Mouse (Mus musculus) T-cell, adult 2 months (primary cell): ENCODE results near the gene Tbl1x.

ENCODE experiments used
- DNase-seq: peaks from one replicate; pipeline ENCODE4 v3.0.0; 2022; ENCODE audit warnings: low spot score

Tbl1x gene

DNA sequence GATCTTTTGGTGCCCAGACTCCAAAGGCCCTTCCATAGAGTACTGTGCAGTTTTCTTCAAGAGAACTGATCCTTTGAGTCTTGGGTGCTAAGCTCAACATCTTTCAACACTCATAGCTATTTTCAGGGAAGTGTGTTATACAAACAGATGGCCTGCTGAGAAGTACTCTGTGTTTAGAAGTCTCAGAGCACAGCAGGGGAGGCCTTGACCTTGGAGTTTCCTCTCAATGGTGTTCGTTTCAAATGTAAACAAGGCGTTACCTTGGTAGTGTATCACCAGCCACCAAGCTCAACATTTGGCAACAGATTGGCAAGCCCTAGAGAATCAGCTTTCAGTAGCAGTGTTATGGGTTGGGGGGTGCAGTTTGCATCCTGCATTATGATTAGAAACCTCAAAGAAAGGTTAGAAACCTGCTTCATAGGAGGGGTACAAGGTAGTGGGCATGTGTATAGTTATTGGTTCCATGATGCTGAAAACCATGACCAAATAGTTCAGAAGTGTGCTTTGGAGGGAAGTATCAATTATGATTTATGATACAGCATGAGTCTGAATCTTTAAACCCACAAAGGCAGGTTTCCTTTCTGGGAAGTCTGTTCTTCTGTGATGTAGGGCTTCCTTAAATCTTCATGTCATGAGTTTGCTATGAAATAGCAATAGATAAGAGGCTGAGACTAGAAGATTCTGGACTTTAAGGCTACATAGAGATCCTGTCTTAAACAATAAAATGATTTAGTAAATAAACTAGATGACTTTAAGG, 98.3 kb downstream of the Tbl1x start:
- peak; percentile 3 for DNase-seq

DNA sequence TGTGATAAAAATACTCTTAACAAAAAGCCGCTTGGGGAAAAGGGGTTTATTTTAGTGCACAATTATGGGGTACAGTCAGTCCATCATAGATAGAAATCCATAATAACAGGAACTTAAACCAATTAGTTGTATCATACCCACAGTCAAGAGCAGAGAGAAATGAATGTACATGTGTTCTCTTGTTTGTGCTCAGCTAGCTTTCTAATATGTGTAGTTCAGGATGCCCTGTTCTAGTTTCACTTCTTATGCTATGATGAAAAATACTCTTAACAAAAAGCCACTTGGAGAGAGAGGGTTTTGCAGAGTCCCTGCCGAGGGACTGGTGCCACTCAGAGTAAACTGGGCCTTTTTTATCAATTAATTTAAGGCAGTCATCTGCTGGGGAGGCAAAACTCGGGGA, 101.1 kb downstream of the Tbl1x start:
- no peak for DNase-seq

DNA sequence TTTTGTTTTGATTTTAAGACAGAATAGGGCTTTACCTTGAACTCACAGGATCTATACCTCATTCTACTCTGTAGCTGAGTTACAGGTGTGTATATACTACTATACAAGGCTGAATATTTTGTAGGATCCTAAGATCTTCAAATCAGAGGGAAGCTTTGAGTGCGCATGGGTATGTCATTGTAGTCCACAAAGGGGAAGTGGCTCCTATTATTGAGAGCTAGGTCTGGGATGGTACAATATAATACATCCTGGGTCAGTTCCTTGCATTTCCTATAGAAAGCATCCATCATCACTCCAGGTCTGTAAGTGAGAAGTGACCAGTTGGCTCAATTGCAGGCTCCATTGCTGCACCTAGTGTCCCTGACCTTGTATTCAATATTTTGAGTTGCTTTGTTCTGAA, 102.2 kb downstream of the Tbl1x start:
- DNase-seq, result no peak

DNA sequence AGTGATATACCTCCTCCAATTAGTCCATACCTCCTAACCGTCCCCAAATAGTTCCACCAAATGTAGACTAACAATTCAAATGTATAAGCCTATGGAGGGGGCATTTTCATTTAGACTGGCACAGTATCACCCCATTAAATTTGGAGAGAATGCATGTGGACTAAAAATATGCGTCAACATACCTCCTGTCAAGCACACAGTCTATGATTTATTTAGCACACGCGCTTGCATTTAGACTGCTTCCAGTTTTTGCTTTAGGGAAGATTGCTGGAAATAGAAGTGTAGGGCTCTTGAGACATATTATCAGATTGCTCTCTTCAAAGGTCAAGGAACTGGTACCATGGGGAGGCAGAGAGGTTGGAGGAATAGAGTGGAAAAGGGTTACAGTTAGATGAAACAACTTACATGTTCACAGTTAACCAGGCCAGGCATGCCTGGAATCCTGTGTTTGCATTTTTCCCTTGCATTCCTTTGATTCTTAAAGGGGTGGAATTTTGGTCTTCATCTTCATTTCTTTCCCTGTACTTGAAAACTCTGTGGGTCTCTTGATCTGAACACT, 105.0 kb downstream of the Tbl1x start:
- no peak for DNase-seq

DNA sequence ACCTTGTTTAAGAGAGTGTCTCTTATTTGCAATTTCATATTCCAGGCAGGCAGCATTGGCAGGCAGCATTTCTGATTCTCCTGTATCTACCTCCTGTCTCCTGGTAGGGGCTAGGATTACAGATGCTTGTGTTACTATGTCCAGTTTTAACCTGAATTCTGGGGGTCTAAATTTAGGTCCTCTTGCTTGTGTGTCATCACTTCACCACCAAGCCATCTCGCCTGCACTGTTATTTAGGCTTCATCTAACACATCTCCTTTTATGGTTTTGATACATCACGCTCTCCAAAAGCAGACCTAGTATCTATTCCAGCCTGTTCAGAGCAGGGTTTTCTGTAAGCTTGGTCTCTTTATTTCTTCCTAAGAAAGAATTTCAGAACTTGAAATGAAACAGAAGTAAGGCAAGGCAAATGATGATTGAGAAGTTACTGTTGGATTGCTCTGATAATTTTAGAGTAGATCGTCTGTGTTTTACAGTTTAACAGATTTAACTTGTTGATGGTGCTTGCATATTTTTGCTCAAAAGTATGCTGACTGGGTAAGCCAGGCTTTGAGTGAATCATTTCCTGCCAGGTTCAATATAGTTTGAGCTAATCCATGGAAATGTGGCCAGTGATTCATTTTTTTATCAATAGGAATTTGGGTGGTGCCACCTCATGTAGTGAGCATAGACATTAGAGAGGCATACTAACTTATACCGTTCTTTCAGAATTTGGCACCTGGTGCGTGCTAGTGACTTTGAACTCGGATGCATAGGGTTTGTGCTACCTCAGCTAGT, 106.7 kb downstream of the Tbl1x start:
- DNase-seq, result no peak

DNA sequence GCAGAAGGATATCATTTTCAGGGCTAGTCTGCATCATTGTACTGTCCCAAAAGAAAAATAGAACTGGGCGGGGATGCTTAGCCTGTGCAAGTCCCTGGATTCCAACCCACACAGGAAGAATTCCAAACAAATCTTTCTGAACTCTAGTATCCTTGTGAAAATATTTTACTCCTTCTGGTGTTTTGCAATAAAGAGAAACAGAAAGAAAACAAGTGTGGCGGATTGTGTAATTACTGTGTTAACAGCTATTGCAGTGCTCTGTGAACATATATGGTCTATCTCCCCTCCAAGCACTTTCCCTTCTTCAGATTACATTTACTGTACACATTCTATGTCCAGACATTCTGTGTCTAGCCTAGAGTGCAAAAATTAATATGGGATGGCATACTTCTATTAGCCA, 119.6 kb downstream of the Tbl1x start:
- no peak for DNase-seq

DNA sequence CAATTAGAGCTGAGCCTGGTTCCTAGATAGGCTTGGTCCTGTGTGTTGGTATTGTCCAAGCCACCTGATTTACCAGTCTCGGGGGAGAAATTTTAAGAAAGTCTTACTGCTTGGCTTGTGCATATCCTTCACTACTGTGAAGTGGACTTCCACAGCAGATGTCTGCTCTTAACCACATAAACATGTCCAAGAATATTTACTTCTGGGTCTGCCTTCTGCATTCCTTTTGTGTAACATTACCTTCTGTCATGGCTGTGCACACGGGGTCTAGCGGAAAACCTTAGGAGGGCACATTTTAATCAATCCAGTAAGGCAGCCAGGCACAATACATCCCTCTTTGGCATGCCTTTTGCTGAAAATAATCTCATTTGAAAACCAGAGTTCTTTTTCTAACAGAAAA, 125.7 kb downstream of the Tbl1x start:
- DNase-seq, result no peak

DNA sequence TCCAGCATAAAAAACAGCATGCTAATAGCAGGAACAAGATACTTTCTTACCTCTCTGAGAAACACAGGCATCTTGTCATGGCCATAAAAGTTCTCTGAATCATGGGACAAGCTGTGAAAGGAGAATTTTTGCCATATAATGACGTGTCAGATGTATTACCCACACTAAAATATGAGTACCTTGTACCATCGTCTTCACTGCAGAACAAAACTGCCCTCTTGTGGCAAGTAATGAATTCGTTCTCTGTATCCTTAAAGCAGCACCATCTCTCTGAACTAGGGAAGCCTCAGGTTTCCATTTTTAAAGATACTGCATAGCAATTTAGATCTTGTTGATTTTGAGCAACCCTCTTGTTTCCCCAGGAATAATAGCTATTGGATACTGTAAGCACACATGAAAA, 127.3 kb downstream of the Tbl1x start:
- peak; percentile 60 for DNase-seq

DNA sequence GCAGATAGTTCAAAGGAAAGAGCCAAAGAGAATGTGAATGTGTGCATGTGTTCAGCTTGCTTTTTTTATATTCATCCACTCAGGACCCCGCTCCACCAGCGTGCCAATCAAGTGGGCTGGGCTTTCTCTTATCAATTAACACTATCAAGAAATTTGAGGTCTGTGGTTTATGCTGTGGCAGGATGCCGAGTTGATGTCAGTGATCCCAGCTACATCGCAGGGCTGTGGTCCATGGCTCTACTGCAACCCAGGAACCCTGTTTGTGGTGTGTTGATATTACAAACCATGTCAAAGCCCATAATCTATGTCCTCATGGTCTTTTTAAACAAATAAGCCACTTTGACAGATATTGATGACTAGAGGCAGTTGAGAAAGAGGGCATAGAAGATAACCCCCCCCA, 129.5 kb downstream of the Tbl1x start:
- peak; percentile 43 for DNase-seq

DNA sequence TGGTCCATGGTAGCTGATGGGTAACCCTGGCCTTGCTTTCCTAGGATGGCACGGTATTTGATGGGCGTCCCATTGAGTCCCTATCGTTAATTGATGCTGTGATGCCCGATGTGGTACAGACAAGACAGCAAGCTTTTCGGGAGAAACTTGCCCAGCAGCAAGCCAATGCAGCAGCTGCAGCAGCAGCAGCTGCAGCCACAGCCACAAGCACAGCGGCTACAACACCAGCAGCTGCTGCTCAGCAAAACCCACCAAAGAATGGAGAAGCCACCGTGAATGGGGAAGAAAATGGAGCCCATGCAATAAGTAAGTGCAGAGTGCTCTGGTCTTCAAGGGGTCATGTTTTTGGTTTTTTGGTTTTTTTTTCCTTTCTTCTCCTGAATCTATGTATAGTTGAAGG, 135.4 kb downstream of the Tbl1x start:
- DNase-seq, result no peak

DNA sequence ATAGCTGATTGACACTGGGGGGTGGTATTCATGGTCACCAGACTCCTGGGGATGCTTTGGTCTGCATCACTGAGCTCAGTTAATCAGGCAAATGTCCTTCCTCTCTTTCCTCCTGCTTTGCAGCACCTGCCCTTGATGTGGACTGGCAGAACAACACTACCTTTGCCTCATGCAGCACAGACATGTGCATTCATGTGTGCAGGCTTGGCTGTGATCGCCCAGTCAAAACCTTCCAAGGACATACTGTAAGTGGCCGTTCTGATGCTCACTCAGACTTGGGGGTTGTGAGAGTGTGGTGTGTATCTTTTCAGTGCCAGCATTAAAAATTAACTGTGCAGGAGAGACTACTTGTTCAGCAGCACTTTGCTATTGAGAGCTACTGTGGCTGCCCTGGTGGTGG, 139.4 kb downstream of the Tbl1x start:
- no peak for DNase-seq

DNA sequence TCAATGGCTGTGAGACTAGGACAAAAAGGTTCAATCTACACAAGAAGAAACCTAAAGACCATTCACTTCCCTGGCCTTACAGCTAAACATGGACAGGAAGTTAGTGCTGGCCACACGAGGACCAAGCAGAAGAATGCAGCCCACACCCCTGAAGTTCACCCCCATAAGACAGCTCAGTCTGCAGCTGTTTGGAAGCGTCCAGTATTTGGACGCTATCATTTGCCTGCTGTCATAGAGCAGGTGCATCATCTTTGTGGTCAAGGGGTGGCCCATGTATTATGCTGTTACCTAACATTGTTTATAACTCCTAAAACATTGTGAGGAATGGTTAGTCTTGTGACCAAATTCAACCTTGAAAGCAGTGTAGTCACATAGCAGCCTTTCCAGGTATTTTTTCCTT, 151.2 kb downstream of the Tbl1x start:
- no peak for DNase-seq

DNA sequence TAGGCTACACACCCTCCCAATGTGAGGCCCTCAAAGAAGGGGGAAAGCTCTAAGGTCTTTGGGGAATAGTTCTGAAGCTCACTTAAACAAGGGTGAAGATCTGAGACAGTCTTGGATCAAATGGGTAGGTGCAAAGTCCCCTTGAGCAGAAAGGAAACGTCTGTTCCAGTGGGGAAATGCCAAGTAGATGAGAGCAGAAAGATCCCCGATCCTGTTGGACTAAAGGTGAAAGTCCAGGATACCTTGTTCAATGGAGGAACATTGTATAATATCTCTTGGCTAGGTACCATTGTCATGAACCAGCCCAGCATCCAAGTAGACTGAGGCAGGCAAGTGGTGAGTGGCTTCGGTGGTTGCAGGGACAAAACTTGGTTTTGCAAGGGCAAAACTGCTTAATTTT, 152.5 kb downstream of the Tbl1x start:
- no peak for DNase-seq

DNA sequence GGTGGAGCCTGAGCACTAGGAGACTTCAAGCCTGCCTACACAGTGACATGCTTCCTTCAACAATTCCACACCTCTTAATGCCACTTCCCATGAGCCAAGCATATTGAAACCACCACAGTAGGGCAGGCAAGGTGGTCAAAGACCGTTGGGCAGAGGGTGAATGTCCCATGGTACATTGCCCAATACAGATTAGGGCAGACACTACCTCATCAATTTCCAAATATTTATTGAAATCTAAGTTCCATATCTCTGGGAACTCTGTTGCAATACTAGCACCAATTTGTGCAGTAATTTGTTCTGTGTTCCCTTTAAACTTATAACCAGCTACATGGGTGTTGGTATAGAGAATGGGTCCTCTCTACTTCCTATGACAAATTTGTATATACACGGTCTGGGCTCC, 154.2 kb downstream of the Tbl1x start:
- no peak for DNase-seq

DNA sequence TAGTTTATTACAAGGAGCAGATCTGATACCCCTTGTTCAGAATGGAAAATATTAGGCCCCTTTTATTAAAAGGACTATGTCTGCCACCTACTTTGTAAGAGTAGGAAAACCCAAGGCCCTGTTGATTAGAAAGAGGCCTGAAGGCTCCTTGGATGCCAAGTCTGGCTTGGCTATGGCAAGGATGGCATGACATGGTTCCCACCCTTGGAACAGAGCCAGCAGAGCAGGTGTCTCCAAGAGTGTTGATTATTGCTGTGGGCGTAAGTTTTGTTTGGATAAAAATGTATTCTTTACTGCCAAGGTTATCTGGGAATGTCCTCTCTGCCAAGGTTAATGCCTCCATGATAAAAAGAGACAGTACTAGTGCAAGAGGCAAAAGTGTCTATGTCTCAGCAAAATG, 156.1 kb downstream of the Tbl1x start:
- DNase-seq, result no peak

DNA sequence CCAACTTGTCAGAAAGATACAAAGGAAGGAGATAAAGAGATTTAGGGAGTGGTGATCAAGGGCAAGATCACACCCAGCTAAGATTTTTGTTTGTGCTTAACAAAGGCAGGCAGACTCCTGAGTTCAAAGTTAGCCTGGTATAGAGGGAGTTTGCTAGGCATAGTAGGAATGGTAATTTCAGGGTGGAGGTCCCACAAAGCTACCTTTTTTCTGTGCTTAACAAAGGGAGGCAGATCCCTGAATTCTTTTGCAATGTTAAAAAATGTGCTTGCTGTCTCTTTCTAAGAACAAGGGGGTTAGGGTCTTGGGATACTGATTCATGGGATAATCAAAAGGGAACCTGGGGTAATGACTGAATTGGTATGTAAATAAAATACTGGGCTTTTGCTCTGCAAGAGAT, 156.6 kb downstream of the Tbl1x start:
- DNase-seq, result no peak

DNA sequence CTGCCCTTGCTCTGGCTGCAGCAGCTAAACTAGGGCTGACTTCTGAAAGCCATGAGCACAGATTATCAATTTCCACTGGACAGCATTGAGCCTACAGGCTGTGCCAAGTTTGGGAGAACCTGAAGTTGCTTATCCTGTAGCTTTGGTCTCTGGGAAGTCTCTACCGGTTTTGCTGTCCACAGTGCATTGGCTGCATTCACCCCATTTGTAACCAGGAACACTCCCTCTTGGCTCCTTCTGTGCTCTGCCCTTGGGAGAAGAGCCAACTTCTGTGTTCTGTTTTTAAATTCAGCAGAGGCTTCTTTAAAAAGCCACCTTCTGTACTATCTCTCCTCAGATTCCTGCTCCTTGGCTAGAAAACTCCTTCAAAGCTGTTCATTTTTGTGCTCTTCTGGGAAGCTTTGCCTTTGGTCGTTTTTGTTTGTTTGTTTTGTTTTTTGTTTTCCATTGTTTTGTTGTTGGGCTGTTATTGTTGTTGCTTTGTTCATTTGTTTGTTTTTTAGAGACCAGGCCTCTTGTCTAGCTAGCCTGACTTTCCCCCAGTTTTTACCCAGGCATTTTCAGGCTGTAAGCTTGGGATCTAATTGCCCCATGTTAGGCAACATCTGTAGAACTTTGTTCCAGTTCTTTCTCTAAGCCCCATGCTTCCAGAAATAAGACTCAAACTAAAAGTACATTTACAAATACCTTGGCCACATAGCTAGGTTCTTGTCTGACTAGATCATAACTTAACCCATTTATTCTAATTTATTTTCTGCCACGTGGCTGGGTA, 159.2 kb downstream of the Tbl1x start:
- DNase-seq, result no peak
